Mouse (Mus musculus): ENCODE data around the gene Cep57l1. TPM values are rescaled to one million over a fixed set of nuclear protein-coding genes. Genes with fewer than 3 reads are reported as not detected.

Cep57l1 gene
- total and polyA plus RNA-seq, 2 experiments from 2014 or later: 8.1 to 9.0 TPM

DNA sequence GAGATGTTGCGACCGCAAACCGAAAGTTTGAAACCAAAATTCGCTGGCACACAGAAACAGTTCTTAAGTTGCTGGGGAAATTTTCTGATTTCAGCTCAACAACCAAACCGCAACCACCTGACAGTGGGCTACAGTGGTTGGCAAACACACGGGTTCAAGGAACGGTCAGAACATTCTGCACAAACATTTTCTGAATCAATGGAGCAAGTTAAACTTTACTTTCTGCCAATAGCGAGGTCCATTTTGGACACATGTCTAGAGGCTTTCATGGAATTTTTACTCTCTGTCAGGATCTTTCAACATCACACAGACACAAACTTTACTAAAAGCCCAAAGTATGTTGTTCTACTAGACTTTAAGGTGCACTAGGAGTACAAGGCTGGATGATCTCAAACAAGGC lies 6.2 kb downstream of the Cep57l1 start:
- no peak overlapping the region for H3K27ac ChIP-seq (ENCODE audit: low read depth, low read length)
- peaks cover 7% of the 10 kb centered on the region; the same call in 1 of the 2 replicates for H3K36me3 ChIP-seq (ENCODE audit: insufficient read depth, low read length)
- no peaks in the 10 kb centered on the region for H3K4me1 ChIP-seq (ENCODE audit: insufficient read depth, low read length)
- no peak overlapping the region for H3K4me3 ChIP-seq (ENCODE audit: low read depth, low read length)
- no peaks in the 10 kb centered on the region for H3K27me3 ChIP-seq (ENCODE audit: insufficient read depth, low read length)
- H3K9ac ChIP-seq (replicated peaks; ENCODE audit: low read length, poor library complexity, severe bottlenecking): no peak overlapping the region
- no peak for DNase-seq (ENCODE audit: low spot score)
- ATAC-seq (ENCODE audit: low FRiP score): no peak
- peaks cover 37% of the 10 kb centered on the region for H3K9me3 ChIP-seq (ENCODE audit: low read length)
- H3K4me2 ChIP-seq (ENCODE audit: low read depth, low read length, poor library complexity, severe bottlenecking): no peak overlapping the region
- no peak for TF ChIP-seq CTCF (IDR thresholded peaks at IDR 0.05)
- 99% methylated on average over 8 of the region's 8 CpGs for WGBS

DNA sequence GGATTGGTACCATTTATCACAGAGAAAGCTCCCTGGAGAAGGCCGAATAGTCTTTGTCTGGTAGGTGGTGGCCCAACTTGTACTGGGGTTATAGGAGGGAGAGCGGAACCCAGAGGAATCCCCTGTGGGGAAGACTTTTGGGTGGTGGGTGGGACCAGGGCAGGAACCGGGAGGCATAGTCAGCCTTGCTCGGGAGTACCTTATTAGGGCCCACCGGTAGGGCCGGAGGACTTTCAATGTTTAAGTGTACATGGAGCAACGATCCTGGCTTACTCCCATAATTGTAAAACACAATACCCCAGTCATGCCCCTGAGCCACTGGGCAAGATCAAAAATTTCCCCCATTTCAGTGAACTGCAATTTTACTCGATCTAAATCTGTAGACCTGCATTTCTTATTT lies 12.4 kb downstream of the Cep57l1 start:
- Histone ChIP-seq H3K27me3 (ENCODE audit: insufficient read depth, low read length) (no peaks in the 10 kb centered on the region), H3K36me3 (ENCODE audit: insufficient read depth, low read length) (peaks cover 4% of the 10 kb centered on the region; the same call in 1 of the 2 replicates), H3K9ac (replicated peaks; ENCODE audit: low read length, poor library complexity, severe bottlenecking) (no peak overlapping the region), H3K4me3 (ENCODE audit: low read depth, low read length) (no peak overlapping the region), H3K4me1 (ENCODE audit: insufficient read depth, low read length) (no peaks in the 10 kb centered on the region), H3K9me3 (ENCODE audit: low read length) (peaks cover 40% of the 10 kb centered on the region), H3K27ac (ENCODE audit: low read depth, low read length) (no peak overlapping the region), H3K4me2 (ENCODE audit: low read depth, low read length, poor library complexity, severe bottlenecking) (no peak overlapping the region)
- DNase-seq (ENCODE audit: low spot score) (no peak), ATAC-seq (ENCODE audit: low FRiP score) (no peak)
- TF ChIP-seq CTCF (IDR thresholded peaks at IDR 0.05): no peak
- 99% methylated on average over 8 of the region's 8 CpGs for WGBS

DNA sequence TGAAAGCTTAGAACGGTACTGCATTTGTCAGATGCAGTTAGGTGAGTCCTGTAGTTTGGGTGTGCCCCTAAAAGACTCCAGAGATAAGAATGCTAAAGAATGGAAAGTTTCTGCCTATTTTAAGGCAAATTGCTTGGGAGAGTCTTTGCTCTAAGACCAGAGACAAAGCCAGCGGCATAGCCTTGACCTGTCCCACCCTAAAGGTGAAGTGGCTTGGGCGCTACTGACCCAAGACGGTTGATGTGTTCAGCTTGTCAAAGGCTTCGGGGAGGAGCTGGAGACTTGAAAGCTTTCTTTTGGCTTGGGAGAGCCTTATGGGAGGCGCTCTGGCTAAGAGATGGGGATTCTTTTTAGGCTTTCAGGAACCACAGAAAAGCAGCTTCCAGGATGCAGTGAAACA lies 17.3 kb downstream of the Cep57l1 start:
- no peaks in the 10 kb centered on the region for H3K27me3 ChIP-seq (ENCODE audit: insufficient read depth, low read length)
- no peak overlapping the region for H3K27ac ChIP-seq (ENCODE audit: low read depth, low read length)
- DNase-seq (ENCODE audit: low spot score) (no peak), ATAC-seq (ENCODE audit: low FRiP score) (no peak)
- TF ChIP-seq CTCF (IDR thresholded peaks at IDR 0.05): no peak
- no peak overlapping the region for H3K4me2 ChIP-seq (ENCODE audit: low read depth, low read length, poor library complexity, severe bottlenecking)
- H3K4me1 ChIP-seq (ENCODE audit: insufficient read depth, low read length): no peaks in the 10 kb centered on the region
- no peaks in the 10 kb centered on the region for H3K36me3 ChIP-seq (ENCODE audit: insufficient read depth, low read length)
- no peak overlapping the region for H3K9ac ChIP-seq (replicated peaks; ENCODE audit: low read length, poor library complexity, severe bottlenecking)
- H3K4me3 ChIP-seq (ENCODE audit: low read depth, low read length): no peak overlapping the region
- WGBS: 89% methylated on average over 6 of the region's 6 CpGs
- H3K9me3 ChIP-seq (ENCODE audit: low read length): peaks cover 10% of the 10 kb centered on the region

DNA sequence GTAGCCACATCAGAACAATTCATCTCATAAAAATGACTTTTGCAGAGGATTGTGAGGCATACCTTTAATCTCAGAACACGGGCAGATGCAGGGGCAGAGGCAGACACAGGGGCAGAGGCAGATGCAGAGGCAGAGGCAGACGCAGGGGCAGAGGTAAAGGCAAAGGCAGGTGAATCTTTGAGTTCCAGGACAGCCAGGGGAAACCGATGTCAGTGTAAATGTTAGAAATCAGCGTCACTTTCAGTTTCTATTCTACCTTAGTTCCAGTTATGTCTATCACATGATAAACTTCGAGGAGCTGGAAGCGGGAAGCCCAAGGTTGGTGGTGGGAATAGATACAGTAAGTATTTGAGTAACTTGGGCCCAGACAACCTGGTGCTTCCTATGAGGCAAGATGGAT lies 42.4 kb downstream of the Cep57l1 start:
- no peak for TF ChIP-seq CTCF (IDR thresholded peaks at IDR 0.05)
- 94% methylated on average over 6 of the region's 6 CpGs for WGBS

DNA sequence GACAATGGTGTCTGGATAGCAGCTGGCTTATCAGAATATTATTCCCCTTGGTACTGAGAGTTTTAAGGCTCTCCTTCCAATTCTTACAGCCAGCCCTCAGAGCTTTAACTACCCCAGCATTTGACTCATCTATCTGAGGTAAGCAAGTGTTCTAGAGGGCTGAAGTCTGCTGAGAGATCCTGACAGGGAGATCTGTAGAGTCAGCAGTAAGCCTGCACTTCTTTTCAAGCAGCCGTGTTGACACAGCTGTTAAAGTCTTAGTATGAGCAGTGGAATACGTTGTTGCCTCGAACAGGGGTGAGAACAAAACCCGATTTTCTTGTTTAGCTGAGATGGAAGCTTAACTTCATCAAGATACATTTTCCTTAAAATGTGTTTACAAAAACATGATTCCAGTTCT lies 43.4 kb downstream of the Cep57l1 start:
- no peaks in the 10 kb centered on the region for H3K4me1 ChIP-seq (ENCODE audit: insufficient read depth, low read length)
- H3K9ac ChIP-seq (replicated peaks; ENCODE audit: low read length, poor library complexity, severe bottlenecking): no peak overlapping the region
- no peaks in the 10 kb centered on the region for H3K36me3 ChIP-seq (ENCODE audit: insufficient read depth, low read length)
- no peak for TF ChIP-seq CTCF (IDR thresholded peaks at IDR 0.05)
- no peak overlapping the region for H3K27ac ChIP-seq (ENCODE audit: low read depth, low read length)
- H3K27me3 ChIP-seq (ENCODE audit: insufficient read depth, low read length): no peaks in the 10 kb centered on the region
- H3K4me3 ChIP-seq (ENCODE audit: low read depth, low read length): no peak overlapping the region
- H3K4me2 ChIP-seq (ENCODE audit: low read depth, low read length, poor library complexity, severe bottlenecking): no peak overlapping the region
- DNase-seq (ENCODE audit: low spot score): no peak
- no peaks in the 10 kb centered on the region for H3K9me3 ChIP-seq (ENCODE audit: low read length)
- WGBS: 77% methylated on average over 4 of the region's 4 CpGs
- no peak for ATAC-seq (ENCODE audit: low FRiP score)

More for the DNA sequence above, 42.4 kb downstream of the Cep57l1 start:
- Histone ChIP-seq H3K4me2 (ENCODE audit: low read depth, low read length, poor library complexity, severe bottlenecking) (no peak overlapping the region), H3K36me3 (ENCODE audit: insufficient read depth, low read length) (no peaks in the 10 kb centered on the region), H3K9me3 (ENCODE audit: low read length) (no peaks in the 10 kb centered on the region), H3K9ac (replicated peaks; ENCODE audit: low read length, poor library complexity, severe bottlenecking) (no peak overlapping the region), H3K4me1 (ENCODE audit: insufficient read depth, low read length) (no peaks in the 10 kb centered on the region), H3K27ac (ENCODE audit: low read depth, low read length) (no peak overlapping the region), H3K27me3 (ENCODE audit: insufficient read depth, low read length) (no peaks in the 10 kb centered on the region), H3K4me3 (ENCODE audit: low read depth, low read length) (no peak overlapping the region)
- DNase-seq (ENCODE audit: low spot score): no peak
- no peak for ATAC-seq (ENCODE audit: low FRiP score)

DNA sequence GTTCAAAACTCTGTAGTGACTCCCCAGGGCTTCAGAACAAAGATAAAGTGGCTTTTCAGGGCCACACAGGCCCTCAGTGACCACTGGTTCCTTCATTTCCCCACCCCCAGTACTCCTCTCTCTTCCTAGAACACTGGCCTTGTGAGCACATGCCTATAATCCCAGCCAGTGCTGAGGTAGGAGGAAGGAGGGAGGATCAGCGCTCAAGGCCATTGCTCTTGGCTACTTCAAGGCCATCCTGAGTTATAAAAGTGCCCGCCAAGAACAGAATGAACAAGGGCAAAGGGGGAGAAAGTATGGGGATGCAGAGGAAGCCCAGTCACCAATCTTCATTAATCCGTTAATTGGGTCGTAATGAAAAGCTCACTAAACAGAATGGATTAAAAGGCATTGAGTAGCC lies 44.1 kb downstream of the Cep57l1 start:
- TF ChIP-seq CTCF (IDR thresholded peaks at IDR 0.05): no peak
- no peaks in the 10 kb centered on the region for H3K36me3 ChIP-seq (ENCODE audit: insufficient read depth, low read length)
- H3K4me1 ChIP-seq (ENCODE audit: insufficient read depth, low read length): no peaks in the 10 kb centered on the region
- no peak for ATAC-seq (ENCODE audit: low FRiP score)
- WGBS: 93% methylated on average over 4 of the region's 4 CpGs
- no peak overlapping the region for H3K4me2 ChIP-seq (ENCODE audit: low read depth, low read length, poor library complexity, severe bottlenecking)
- H3K27me3 ChIP-seq (ENCODE audit: insufficient read depth, low read length): no peaks in the 10 kb centered on the region
- H3K9ac ChIP-seq (replicated peaks; ENCODE audit: low read length, poor library complexity, severe bottlenecking): no peak overlapping the region
- DNase-seq (ENCODE audit: low spot score): no peak
- H3K4me3 ChIP-seq (ENCODE audit: low read depth, low read length): no peak overlapping the region
- H3K27ac ChIP-seq (ENCODE audit: low read depth, low read length): no peak overlapping the region
- no peaks in the 10 kb centered on the region for H3K9me3 ChIP-seq (ENCODE audit: low read length)

Measured in midbrain, postnatal 0 days (tissue).